Mouse (Mus musculus): Measurements from ENCODE around the gene Cdca4.

Cdca4 gene

DNA sequence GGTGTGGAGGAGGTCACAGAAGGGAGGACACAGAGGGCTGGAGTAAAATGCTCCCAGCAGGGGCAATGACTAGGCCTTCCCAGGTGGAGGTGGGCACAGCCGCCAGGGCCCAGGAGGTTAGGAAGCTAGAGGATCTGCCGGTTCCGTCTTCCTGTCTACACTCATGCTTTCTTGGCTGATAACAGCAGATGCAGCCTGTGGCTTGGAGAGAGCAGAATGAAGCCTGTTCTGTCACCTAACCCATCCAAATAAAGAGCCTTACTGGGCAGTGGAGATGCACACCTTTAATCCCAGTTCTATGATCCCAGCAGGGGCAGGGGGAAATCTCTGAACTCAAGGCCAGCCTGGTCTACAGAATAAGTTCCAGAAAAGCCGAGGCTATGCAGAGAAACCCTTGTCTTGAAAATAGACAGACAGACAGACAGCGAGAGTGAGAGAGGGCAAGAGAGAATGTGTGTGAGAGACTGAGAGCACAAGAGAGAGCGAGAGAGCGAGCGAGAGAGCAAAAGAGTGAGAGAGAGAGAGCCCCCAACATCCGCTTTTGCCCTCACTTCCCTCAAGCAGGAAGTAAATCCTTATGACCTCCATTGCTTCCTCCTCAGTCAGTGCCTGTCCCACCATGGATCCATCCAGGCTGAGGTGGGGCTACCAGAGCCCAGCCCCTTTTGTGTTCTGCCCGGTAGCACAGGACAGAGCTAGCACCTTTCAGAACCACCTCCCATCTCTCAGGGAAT lies 29.8 kb downstream of the Cdca4 start:
- ATAC-seq (ENCODE audit: low TSS enrichment), result no peak

DNA sequence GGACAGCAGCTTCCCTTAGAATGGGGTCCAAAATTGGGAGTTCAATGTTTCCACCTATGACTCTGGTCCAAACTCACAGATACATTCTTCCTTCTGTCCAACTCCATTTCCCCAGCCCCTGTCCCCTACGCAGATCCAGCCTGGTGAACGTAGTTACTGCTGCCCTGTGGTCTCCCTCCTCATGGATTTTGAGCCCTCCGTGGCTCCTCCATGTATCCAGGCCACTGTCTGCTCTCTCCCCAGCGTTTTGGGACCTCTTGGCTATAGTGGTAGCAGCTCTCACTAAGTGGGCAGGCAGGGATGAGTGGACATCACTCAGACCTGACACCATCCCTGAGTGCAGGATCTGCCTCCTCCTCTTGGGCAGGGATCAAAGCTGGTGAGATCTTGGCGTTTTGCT lies 30.5 kb downstream of the Cdca4 start:
- no peak for ATAC-seq (ENCODE audit: low TSS enrichment)

GRCm38 (mm10) chr12:112798332-112798681 lies 30.9 kb downstream of the Cdca4 start:
- ATAC-seq (ENCODE audit: low TSS enrichment), result no peak

- ATAC-seq (ENCODE audit: low TSS enrichment), result peak; percentile 65; the same call in 1 of the 2 replicates
Measured at GRCm38 (mm10) chr12:112797672-112798331, 31.4 kb downstream of the Cdca4 start.

DNA sequence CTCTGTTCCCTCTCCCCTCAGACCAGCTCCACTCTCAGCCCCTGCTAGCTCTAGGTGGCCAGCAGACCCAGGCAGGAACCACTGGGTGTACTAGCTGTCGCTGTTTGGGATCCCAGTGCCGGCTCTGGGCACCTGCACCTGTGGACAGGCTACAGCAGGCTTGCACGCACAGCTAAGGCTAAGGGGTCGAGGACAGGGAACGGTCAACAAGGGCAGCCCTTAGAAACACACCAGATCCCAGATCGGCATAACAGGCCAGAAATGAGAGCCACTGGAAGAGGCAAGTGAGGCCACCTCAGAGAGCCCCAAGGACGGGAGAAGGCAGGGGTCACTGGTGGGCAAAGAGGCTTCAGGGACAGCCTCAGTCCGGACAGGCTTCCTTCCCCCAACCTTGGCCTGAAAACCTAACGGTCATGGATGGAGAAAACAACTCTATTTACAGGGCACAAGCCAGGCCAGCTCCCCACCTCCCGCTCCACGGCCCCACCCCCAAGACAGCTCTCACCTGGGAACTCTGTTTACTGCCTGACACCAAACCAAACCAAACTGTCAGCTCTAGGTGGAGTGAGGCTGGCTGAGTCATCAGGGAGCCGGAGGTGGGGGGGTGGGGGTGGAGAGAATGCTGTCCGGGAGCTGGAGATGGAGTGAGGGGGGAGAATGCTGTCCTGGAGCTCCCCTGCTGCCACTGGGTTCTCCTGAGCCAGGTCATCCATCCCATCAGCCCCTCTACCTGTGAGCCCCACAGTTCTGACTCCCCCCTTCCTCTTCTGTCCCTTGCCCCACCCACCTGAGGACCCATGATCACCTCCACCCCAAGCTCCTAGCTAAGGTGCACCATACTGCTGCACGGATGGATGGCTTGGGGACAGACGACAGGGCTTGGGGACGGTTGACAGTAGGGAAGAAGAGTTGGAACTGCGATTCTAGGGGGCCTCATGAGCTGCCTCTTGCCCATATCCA lies 32.4 kb downstream of the Cdca4 start:
- peak; percentile 8; the same call in 1 of the 2 replicates for ATAC-seq (ENCODE audit: low TSS enrichment)

GRCm38 (mm10) chr12:112795466-112796104 lies 33.6 kb downstream of the Cdca4 start:
- no peak for ATAC-seq (ENCODE audit: low TSS enrichment)

DNA sequence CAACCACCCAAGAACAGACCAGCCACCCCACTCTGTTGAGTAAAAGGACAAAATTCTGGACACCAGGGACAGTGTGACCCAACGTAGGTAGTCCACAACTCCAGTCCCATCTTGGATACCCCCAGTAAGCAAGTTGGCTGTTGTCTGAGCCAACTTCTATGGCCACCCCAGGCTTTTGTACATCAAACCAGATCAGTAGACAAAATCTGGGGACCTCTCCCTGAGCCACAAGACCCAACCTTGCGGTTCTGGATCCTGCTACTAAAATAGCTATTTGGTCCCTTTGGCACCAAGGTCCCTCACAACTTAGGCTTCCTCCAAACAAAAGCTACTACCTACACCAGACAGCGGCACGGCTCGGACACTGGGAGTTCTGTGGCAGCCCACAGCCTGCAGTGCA lies 34.2 kb downstream of the Cdca4 start:
- no peak for ATAC-seq (ENCODE audit: low TSS enrichment)

DNA sequence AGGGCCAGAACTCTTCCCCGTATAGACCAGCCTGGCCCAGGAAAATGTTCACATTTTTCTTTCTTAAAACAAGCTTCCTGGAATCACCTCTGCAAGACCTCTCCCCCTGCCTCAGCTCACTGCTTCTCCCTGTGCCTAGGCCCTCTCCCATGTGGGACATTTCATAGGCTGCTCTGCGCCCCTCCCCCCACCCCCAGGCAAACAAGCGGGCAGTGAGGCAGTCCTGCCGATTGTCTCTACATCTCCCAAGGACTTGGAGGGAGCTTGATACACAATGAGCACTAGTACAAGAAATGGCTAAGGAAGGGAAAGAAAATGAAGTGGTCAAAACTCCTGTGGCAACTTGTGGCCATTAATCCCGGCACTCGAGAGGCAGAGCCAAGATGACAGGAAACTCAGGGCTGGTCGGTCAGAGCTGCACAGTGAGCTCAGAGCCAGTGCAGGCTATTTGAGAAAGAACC lies 34.8 kb downstream of the Cdca4 start:
- no peak for ATAC-seq (ENCODE audit: low TSS enrichment)

- no peak for ATAC-seq (ENCODE audit: low TSS enrichment)
Measured at GRCm38 (mm10) chr12:112793601-112794355, 35.4 kb downstream of the Cdca4 start.

DNA sequence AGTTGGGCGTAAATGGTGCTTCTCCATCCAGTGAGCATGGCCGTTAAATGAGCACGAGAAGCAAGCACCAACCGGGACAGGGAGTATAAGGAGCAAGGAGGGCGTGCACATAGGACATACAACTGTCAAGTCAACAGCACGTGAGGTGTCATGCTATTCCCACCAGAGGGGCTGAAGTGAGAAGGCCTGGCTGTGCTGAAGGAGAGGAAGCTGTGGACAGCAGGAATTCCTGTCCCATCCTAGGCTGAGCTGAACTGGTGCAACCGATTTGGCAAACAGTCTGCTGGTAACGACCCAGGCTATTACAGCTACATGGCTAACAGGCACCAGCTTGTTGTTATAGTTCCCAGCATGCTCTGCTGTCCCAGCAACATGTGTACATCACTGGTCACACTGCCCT lies 38.2 kb downstream of the Cdca4 start:
- no peak for ATAC-seq (ENCODE audit: low TSS enrichment)

- no peak for ATAC-seq (ENCODE audit: low TSS enrichment)
Measured at GRCm38 (mm10) chr12:112774481-112774880, 54.7 kb downstream of the Cdca4 start.

- no peak for ATAC-seq (ENCODE audit: low TSS enrichment)
Measured at GRCm38 (mm10) chr12:112774026-112774425, 55.2 kb downstream of the Cdca4 start.

DNA sequence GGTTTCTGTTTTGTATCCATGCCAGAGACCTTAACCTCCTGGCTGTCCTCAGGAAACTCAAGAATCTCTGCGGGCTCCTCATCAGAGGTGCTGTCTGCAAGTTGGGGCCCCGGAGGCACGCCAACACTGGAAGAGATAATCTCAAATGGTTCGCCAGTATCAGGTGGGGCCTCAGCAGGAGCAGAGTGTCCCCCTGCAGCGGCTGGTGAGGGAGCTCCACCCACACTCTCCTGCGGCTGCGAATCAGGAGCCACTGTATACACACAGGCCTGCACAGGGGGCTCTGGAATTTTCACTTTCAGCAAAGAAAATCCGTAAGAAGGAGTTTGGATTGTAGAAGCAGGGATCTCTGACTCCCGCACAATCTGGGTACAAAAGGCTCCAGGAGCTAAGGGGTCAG lies 55.9 kb downstream of the Cdca4 start:
- ATAC-seq (ENCODE audit: low TSS enrichment), result no peak

- no peak for ATAC-seq (ENCODE audit: low TSS enrichment)
Measured at GRCm38 (mm10) chr12:112772306-112772705, 56.9 kb downstream of the Cdca4 start.

- ATAC-seq (ENCODE audit: low TSS enrichment), result no peak
Measured at GRCm38 (mm10) chr12:112770396-112770795, 58.8 kb downstream of the Cdca4 start.

All from frontal cortex, adult (tissue).